Mouse (Mus musculus): Measurements from ENCODE around the gene Tmcc3.

The Tmcc3 gene

GRCm38 (mm10) chr10:94474185-94474584 lies 162.4 kb downstream of the Tmcc3 start:
- no peak for DNase-seq

DNA sequence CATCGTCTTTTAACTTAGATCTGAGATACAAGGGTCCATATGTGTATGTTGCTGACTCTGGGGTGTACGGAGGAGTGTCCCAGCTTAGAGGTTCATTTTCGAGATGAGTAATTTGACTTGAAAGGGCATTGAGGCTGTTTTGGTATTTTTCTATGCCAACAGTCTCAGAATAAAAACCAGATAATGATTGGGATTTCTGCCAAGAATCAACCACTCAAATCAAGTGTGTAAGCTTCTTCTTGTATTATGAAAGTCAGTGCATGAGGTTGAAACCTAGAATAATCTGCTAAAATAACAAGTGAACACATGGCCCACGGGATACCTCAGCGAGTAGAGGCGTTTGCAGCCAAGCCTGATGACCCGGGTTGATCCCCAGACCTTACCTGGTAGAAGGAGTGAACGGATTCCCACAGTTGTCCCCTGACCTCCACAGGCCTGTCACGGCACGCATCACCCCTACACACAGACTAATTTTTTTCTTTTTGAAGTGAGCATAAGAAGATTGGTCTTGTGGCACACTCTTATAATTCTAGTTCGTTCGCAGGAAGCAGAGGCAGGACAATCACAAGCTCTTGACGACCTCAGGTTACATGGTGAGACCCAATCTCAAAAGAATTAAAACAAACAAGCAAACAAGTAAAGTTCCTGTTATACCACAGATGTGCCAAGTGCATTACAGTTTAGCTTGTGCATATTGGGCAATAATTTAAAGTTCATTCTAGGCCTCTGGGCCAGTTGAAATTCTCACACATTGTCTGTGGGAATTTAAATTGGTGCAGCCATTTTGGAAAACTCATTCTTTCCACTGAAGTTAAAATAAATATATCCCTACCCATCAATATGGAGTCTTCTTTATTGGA lies 165.8 kb downstream of the Tmcc3 start:
- no peak for DNase-seq

- no peak for DNase-seq
These were observed 167.9 kb downstream of the Tmcc3 start for GRCm38 (mm10) chr10:94479646-94480045.

DNA sequence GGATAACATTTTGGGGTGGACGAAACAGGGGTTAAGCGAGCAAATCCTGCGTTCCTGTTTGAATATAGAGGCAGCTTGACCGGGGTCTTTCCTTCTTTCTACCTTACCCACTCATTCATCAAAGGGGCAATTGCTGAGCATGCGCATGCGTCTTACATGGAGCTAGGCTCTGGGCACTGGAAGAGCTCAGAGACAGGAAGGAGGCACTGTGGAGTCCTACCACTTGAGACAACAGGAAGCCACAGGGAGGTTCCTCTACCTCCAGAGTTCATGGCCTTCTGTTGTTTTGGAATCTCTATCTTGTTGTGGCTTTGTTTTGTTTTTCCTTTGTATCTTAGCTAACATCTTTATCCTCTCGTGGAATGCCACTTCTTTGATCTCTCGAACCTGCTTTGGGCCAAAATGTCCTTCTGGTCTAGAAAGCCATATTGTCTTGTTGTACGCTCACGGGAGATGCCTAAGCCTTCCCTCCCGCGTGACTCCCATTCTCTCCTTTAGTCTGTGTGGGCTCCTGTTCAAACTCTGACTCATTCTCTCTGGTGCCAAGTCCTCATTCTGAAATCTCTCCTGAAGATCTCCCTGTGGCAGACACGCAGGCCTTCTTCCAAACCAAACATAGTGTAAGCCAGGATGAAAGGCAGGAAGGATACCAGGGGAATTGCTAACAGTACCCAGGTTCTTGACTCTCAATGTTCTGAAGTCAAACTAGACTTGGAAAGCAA lies 168.8 kb downstream of the Tmcc3 start:
- DNase-seq, result peak; percentile 81 to 87

- DNase-seq, result no peak
These were observed 169.9 kb downstream of the Tmcc3 start for GRCm38 (mm10) chr10:94481613-94482012.

- no peak for DNase-seq
These were observed 174.4 kb downstream of the Tmcc3 start for GRCm38 (mm10) chr10:94486179-94486578.

- DNase-seq, result no peak
These were observed 177.8 kb downstream of the Tmcc3 start for GRCm38 (mm10) chr10:94489509-94489908.

GRCm38 (mm10) chr10:94491006-94491405 lies 179.3 kb downstream of the Tmcc3 start:
- DNase-seq, result no peak

GRCm38 (mm10) chr10:94494403-94494846 lies 182.7 kb downstream of the Tmcc3 start:
- DNase-seq, result peak; percentile 30 to 54

- DNase-seq, result no peak
These were observed 183.9 kb downstream of the Tmcc3 start for GRCm38 (mm10) chr10:94495496-94496235.

DNA sequence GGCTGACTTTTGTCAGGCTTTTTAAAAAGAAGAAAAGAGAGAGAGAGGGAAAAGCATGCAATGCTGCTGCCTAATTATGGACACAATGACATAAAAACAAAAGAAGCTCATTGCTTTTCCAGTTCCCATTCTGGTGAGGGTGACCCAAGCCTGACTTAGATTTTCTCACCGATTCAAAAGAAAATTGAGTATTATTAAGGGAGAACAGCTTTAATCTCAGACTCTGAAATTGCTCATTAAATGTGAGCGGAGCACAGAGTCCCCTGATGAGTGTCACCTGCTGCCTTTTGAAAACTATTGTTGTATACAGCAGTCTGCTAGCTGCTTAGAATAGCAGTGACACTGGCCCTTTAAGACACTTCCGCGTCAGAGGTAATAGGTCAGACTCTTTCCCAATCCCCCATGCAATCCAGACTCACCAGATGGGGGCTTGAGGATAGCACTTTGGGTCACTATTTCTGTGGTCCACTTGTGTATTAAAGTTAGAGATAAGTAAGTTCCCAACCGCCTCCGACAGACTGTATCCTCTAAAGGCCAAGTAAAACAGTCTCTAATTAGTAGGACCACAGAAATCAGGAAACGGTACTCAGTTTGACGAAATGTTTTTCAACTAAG lies 185.2 kb downstream of the Tmcc3 start:
- no peak for DNase-seq

GRCm38 (mm10) chr10:94500210-94500876 lies 188.6 kb downstream of the Tmcc3 start:
- no peak for DNase-seq

DNA sequence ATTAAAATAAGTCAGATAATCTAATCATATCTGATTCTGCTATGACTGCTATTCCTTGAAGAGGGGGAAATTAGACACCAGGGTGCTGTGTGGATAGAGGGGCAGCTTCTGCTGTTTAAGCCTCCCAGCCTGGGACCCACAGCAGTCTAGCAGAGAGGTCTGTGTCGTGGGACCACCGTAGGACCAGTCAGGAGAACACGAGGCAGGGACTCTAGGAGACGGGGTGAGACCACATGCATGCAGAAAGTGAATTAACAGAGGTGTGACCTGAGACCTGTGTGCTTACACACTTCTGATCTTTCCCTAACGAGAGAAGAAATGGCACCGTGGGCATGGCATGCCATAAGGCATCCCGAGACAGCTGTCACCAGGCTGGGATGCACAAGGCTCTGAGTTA lies 189.1 kb downstream of the Tmcc3 start:
- no peak for DNase-seq

GRCm38 (mm10) chr10:94501796-94502195 lies 190.0 kb downstream of the Tmcc3 start:
- DNase-seq, result no peak

DNA sequence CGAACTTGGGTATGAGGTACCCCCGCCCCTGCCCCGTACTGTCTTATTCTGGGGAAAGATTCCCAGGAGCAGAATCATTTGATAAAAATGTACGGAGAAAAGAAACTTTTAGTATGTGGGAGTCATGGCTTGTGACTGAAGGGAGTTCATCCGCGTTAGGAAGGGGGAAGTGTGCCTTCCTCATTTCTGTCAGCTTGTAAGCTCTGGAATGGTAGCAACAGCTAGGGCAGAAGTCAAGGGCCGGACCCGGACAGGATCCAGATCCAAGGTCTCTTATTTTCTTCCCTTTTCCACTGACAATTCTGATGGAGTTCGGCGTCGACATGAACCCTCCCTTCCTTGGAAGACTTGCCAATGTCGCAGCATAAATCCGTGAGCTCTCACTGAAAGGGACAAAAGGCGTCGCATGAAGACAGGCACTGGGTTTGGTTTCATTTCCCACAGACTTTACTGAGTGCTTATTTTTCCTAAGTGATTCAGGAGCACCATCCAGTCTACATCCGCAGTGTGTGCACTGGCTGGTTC lies 193.6 kb downstream of the Tmcc3 start:
- DNase-seq, result no peak

- DNase-seq, result no peak
These were observed 197.1 kb downstream of the Tmcc3 start for GRCm38 (mm10) chr10:94508863-94509262.

DNA sequence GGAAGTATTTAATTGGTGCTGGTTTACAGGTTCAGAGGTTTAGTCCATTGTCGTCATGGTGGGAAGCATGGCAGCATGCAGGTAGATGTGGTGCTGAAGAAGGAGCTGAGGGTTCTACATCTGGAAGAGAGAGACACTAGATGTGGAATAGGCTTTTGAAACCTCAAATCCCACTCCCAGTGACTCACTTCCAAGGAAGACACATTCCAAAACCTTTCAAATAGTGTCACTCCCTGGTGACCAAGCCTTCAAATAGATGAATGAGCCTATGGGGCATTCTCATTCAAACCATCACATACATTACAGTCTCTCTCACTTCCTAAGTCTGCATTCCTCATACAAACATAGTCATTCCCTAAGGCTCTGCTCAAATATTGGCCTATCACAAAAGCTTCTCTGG lies 201.0 kb downstream of the Tmcc3 start:
- DNase-seq, result no peak

GRCm38 (mm10) chr10:94514091-94514505 lies 202.3 kb downstream of the Tmcc3 start:
- DNase-seq, result no peak

DNA sequence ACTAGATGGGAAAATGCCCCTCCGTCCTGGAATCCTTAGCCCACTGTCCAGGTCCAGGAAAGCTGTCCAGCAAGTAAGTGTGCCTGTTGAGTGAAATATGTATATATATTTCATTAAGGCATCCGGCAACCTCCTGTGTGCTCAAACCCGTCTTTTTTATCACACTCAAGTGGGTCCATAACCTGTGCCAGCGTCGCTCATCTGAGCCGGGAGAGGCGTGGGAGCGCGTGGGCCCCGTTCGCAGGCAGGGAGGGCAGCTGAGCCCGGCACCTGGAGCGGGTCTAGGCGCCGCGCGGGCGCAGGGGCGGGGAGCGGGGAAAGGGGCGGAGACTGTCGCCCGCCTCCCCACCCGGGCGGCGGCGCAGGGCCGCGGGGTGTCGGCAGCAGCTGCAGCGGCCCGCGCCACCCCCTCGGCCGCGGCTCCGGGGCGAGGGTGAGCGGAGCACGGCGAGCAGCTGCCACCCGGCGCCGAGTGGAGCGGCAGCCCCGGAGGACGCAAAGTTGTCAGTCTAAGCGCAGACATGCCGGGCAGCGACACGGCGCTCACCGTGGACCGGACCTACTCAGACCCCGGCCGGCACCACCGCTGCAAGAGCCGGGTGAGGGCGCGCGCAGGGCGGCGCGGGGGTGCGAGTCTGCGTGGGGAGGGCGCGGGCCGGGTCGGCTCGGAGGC lies 202.9 kb downstream of the Tmcc3 start:
- peak; percentile 62 to 70 for DNase-seq

DNA sequence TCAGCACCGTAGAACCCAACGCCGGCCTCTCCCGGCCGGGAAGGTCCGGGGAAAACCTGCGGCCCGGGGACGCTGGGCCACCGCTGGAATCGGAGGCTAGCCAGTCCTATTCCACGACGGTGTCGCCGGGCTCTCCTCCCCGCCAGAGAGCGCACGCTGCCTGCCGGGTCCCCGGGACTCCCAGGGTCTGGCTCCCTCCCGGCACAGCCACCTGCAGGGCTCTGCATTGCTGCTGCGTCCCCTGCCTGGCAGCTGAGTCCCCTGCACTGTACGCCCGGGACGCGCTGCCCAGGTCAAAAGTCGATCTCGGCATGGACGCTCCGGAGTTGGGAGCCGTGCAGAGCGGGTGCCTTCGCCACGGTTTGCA lies 203.4 kb downstream of the Tmcc3 start:
- peak; percentile 61 to 67 for DNase-seq

DNA sequence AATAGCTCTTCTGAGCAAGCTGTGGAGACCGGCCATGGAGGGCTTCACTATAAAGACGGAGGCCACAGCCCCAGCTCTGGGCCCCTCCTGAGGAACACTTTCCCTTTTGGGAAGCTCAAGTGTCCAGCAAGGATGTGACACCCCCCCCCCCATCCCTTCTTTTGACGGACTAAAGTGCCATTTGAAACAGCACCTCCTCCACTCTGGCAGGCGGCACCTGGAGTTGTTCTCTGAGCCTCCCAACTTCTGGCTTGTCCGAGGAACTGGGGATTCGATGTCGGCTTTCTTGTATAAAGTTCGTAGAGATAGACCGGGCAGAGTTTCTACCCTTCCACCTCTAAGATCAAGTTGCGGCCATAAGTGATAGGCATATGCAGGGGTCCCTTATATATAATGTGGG lies 203.8 kb downstream of the Tmcc3 start:
- no peak for DNase-seq
